Mouse (Mus musculus): Measurements from ENCODE around the gene Pphln1. TPM values are rescaled to one million over a fixed set of nuclear protein-coding genes. Genes with fewer than 3 reads are reported as not detected.

The Pphln1 gene
- polyA plus RNA-seq, 1 experiment from 2014 or later = 36.6 TPM

GRCm38 (mm10) chr15:93538551-93539205, 140.5 kb downstream of the Pphln1 start:
- Histone ChIP-seq H3K4me3 (ENCODE audit: low read length) (no peak overlapping the region), H3K9ac (ENCODE audit: low read depth, low read length) (no peak overlapping the region), H3K4me1 (ENCODE audit: control insufficient read depth, insufficient read depth, low read depth, low read length) (no peaks in the 10 kb centered on the region), H3K4me2 (ENCODE audit: low read length) (no peak overlapping the region), H3K36me3 (ENCODE audit: control insufficient read depth, insufficient read depth, low read length) (no peaks in the 10 kb centered on the region), H3K9me3 (ENCODE audit: control insufficient read depth, low read length) (no peaks in the 10 kb centered on the region), H3K27ac (ENCODE audit: low read depth, low read length) (no peak overlapping the region), H3K27me3 (replicated peaks; ENCODE audit: control insufficient read depth, insufficient read depth, low read length) (no peaks in the 10 kb centered on the region)
- ATAC-seq = no peak
- whole genome bisulfite sequencing = 84% methylated on average over 21 of the region's 21 CpGs

- no peak for ATAC-seq
- Histone ChIP-seq H3K4me2 (ENCODE audit: low read length) (no peak overlapping the region), H3K4me3 (ENCODE audit: low read length) (no peak overlapping the region), H3K27ac (ENCODE audit: low read depth, low read length) (no peak overlapping the region), H3K27me3 (replicated peaks; ENCODE audit: control insufficient read depth, insufficient read depth, low read length) (no peaks in the 10 kb centered on the region), H3K9me3 (ENCODE audit: control insufficient read depth, low read length) (no peaks in the 10 kb centered on the region), H3K9ac (ENCODE audit: low read depth, low read length) (no peak overlapping the region), H3K4me1 (ENCODE audit: control insufficient read depth, insufficient read depth, low read depth, low read length) (no peaks in the 10 kb centered on the region), H3K36me3 (ENCODE audit: control insufficient read depth, insufficient read depth, low read length) (no peaks in the 10 kb centered on the region)
- WGBS = 73% methylated on average over 3 of the region's 3 CpGs
Measured at GRCm38 (mm10) chr15:93539415-93539814, 141.3 kb downstream of the Pphln1 start.

Other genes starting within 250 kb of the Pphln1 start
- gene Gxylt1, start 123.2 kb upstream of the Pphln1 start, polyA plus RNA-seq (2015; fragmentation: Nextera tagmentation; extraction: Ambion mirVana) = 4.3 and 5.7 TPM in 2 replicates
- gene Yaf2, start 61.4 kb upstream of the Pphln1 start, polyA plus RNA-seq (2015; fragmentation: Nextera tagmentation; extraction: Ambion mirVana) = 85.6 and 108 TPM in 2 replicates
- gene Zcrb1, start within 50 bp of the Pphln1 start, polyA plus RNA-seq (2015; fragmentation: Nextera tagmentation; extraction: Ambion mirVana) = 139 and 147 TPM in 2 replicates
- 20.1 and 21.6 TPM in 2 replicates for gene Prickle1, start 197.5 kb downstream of the Pphln1 start, polyA plus RNA-seq (2015; fragmentation: Nextera tagmentation; extraction: Ambion mirVana)

Data from hindbrain, embryonic 16.5 days (tissue).